Mouse (Mus musculus) layer of hippocampus, adult 2 months (tissue): ENCODE results near the gene Ferd3l. TPM values are rescaled to one million over a fixed set of nuclear protein-coding genes. Genes with fewer than 3 reads are reported as not detected.
A peak's percentile ranks its signal among the peaks of the same experiment; 100 is the strongest.

ENCODE experiments used
- DNase-seq, 2 experiments: peaks; one replicate each; pipeline ENCODE4 v3.0.0; 2022; ENCODE audit warnings: low spot score in 2 of 2
- H3K27ac ChIP-seq: fragments of 200-600 bp; 2 replicates; pipeline ENCODE4 v1.8.1; 2022
- H3K4me3 ChIP-seq: fragments of 200-600 bp; 2 replicates; pipeline ENCODE4 v1.8.1; 2022; ENCODE audit warnings: mild to moderate bottlenecking
- CTCF ChIP-seq: fragments of 200-600 bp; conservative IDR thresholded peaks from 2 replicates; pipeline ENCODE4 v1.8.1; 2022; ENCODE audit warnings: antibody characterized with exemption, mild to moderate bottlenecking, moderate library complexity
- total RNA-seq, 2 experiments: library from RNA; stranded (reverse); gene quantifications; 2 replicates each; pipeline ENCODE4 v1.2.3; 2021

Ferd3l gene
- total RNA-seq, 2 experiments from 2014 or later, result not detected

DNA sequence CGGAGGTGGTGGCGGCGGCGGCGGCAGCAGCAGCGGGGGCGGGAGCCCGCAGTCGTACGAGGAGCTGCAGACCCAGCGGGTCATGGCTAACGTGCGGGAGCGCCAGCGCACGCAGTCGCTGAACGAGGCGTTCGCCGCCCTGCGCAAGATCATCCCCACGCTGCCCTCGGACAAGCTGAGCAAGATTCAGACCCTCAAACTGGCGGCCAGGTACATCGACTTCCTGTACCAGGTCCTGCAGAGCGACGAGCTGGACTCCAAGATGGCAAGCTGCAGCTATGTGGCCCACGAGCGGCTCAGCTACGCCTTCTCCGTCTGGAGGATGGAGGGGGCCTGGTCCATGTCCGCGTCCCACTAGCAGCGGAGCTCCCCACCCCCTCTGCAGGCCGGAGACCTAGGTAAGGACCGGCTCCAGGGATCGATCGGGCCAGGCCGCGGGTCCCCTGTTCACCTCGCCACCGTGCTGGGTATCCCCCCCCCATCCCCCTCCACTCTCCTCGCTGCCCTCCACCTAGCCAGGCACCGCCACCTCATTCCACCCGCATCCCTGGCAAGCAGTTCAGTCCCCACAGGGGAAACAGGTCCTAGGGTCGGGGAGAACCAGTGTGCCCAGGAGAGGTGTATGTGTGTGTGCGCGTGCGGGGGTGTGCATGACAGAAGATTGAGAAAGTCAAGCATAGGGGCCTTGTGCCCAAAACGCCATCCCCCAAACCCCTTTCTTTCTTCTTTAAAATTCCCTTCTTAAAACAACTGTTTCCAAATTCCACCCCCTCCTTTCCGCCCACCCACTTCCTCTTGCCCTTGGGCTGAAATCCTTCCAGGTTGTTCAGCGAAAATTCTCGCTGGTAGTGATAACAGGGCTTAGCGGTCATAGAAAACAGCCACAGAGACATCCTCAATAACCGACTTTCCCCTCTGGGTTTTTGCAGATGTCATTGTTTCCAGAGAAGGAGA is 30.3 kb downstream of the Ferd3l start:
- peak overlapping the region; percentile 40 for H3K4me3 ChIP-seq
- H3K27ac ChIP-seq, result no peak overlapping the region
- DNase-seq, result no peak
- no peak for TF ChIP-seq CTCF

DNA sequence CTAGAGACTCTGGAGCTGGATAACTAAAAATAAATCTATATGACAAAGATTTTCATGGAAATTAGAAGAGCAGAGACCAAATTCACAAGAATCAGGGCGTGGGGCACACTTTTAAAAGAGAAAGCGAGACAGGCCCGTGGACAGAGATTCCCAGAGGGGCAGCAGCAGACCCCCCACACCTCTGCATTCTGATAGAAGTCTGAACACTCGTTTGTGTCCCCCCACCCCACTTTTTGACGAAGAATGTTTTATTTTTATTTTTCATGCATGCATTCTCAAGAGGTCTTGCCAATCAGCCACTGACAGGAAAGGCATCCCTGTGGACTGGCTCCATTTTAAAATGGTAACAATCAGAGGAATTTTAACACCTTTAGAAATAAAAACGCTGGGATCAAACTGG is 31.0 kb downstream of the Ferd3l start:
- H3K4me3 ChIP-seq, result no peak overlapping the region
- no peak for DNase-seq
- TF ChIP-seq CTCF, result no peak
- H3K27ac ChIP-seq, result no peak overlapping the region

DNA sequence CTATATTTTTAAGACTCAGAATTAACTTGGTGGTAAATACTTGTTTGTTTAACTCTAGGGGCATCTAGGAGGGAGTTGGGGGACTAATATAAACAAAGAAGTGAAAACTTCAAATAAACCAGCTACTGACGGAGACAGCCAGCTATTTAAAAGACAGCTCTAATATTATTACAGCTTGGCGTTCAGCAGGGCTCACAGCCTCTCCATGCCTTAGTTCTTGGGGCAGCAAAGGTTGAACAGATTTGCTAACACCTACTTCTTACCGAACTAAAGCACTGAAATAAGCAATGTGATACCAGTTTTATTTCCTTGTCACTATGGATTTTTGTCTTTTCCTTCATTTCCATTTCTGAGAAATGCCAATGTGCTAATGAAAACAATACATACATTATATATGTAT is 31.6 kb downstream of the Ferd3l start:
- no peak for TF ChIP-seq CTCF
- DNase-seq, result no peak
- Histone ChIP-seq H3K27ac (no peak overlapping the region), H3K4me3 (no peak overlapping the region)

- no peak for TF ChIP-seq CTCF
- DNase-seq, result no peak
- Histone ChIP-seq H3K27ac (no peak overlapping the region), H3K4me3 (no peak overlapping the region)
Observed at GRCm38 (mm10) chr12:33961013-33961412, 32.8 kb downstream of the Ferd3l start.

DNA sequence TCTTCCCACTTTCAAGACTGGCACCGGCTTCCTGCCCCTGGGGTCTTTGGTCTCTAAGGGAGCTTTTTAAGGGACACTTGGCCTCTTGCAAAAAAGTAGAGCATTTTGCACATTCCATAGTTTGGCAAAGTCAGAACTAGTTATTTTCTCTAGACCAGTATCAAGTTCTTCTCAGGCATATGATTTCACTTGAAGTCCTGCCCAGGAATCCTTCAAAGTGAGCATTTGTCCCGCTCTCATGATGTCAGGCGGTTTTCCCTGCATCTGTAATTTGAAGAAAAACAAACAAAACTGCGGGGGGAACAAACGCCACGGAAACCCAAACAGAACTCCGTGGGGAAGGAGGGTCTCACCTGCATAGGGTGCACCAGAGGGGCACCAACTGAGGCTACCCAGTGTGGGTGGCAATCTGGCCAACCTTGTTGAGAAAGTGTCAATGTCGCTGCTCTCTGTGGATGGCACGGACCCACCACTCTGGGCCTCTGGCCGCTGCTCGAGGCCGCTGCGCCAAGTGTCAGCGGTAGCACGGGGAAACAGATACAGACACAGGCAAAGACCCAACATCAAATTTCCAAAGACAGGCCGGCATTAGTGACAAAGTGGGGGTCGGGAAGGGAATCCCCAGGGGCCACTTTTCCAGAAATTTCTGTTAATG is 34.0 kb downstream of the Ferd3l start:
- no peak overlapping the region for H3K27ac ChIP-seq
- no peak for DNase-seq
- no peak overlapping the region for H3K4me3 ChIP-seq
- no peak for TF ChIP-seq CTCF

DNA sequence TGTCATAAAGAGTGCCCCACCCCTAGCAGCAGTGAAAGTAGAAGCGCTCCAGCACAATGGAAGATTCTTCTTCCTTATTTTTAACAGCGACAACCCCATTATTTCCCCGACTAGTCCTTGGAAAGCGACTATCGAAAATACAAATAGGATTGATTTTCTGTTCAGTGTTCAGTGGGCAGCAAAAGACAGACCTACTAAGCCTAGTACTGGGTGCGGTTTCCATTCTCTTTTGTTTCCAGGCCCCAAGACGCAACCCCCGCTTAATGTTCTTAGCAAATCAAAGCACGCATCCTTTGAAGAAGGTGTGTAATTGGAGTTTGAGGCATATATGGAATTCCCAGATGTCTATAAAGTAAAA is 34.5 kb downstream of the Ferd3l start:
- H3K4me3 ChIP-seq, result no peak overlapping the region
- no peak for DNase-seq
- no peak for TF ChIP-seq CTCF
- H3K27ac ChIP-seq, result no peak overlapping the region

- no peak for TF ChIP-seq CTCF
- Histone ChIP-seq H3K4me3 (no peak overlapping the region), H3K27ac (no peak overlapping the region)
- no peak for DNase-seq
Observed at GRCm38 (mm10) chr12:33963671-33964369, 35.6 kb downstream of the Ferd3l start.

- no peak overlapping the region for H3K4me3 ChIP-seq
- no peak for DNase-seq
- TF ChIP-seq CTCF, result no peak
- no peak overlapping the region for H3K27ac ChIP-seq
Observed at GRCm38 (mm10) chr12:33964427-33964826, 36.2 kb downstream of the Ferd3l start.

GRCm38 (mm10) chr12:33965661-33966360 is 37.6 kb downstream of the Ferd3l start:
- no peak for DNase-seq
- Histone ChIP-seq H3K4me3 (no peak overlapping the region), H3K27ac (no peak overlapping the region)
- TF ChIP-seq CTCF, result no peak

GRCm38 (mm10) chr12:33966490-33967415 is 38.5 kb downstream of the Ferd3l start:
- no peak overlapping the region for H3K4me3 ChIP-seq
- no peak for DNase-seq
- no peak for TF ChIP-seq CTCF
- no peak overlapping the region for H3K27ac ChIP-seq

- no peak for DNase-seq
- no peak for TF ChIP-seq CTCF
- Histone ChIP-seq H3K27ac (no peak overlapping the region), H3K4me3 (no peak overlapping the region)
Observed at GRCm38 (mm10) chr12:33967514-33967913, 39.3 kb downstream of the Ferd3l start.
